Comparison of ENCODE assay signal across 8 mouse cellular contexts in genomic region chr8:105727397-105728124, GRCm38 (mm10). TPM values are rescaled to one million over a fixed set of nuclear protein-coding genes. Genes with fewer than 3 reads are reported as not detected.
DNase-seq lines count a peak whose midpoint lies in the region; ATAC-seq and TF ChIP-seq lines count a peak whose summit lies in the region.

No protein-coding gene starts in this region.

- WGBS in midbrain, embryonic 12.5 days, result 90% methylated on average over 18 of the region's 18 CpGs
- 90% methylated on average over 18 of the region's 18 CpGs for WGBS in midbrain, embryonic 11.5 days
- 73% methylated on average over 18 of the region's 18 CpGs for WGBS in kidney, postnatal 0 days
- WGBS in hindbrain, embryonic 10.5 days, result 89% methylated on average over 18 of the region's 18 CpGs

- no peaks in the 10 kb centered on the region for H3K9me3 ChIP-seq in midbrain, embryonic 12.5 days
- no peaks in the 10 kb centered on the region for H3K9me3 ChIP-seq in midbrain, embryonic 11.5 days (ENCODE audit: control insufficient read depth, low read length)
- no peaks in the 10 kb centered on the region for H3K9me3 ChIP-seq in kidney, postnatal 0 days (replicated peaks; ENCODE audit: low read length)
- H3K9me3 ChIP-seq in hindbrain, embryonic 10.5 days, result no peaks in the 10 kb centered on the region

- H3K4me3 ChIP-seq in midbrain, embryonic 12.5 days, result no peak overlapping the region
- H3K4me3 ChIP-seq in midbrain, embryonic 11.5 days (ENCODE audit: low read depth, low read length), result no peak overlapping the region
- no peak overlapping the region for H3K4me3 ChIP-seq in kidney, postnatal 0 days (replicated peaks; ENCODE audit: low read depth, low read length)
- H3K4me3 ChIP-seq in hindbrain, embryonic 10.5 days, result no peak overlapping the region

- H3K9ac ChIP-seq in midbrain, embryonic 12.5 days (replicated peaks), result 0 out of 2 replicates have a peak overlapping the region, but pooled peaks have one; percentile 24
- no peak overlapping the region for H3K9ac ChIP-seq in midbrain, embryonic 11.5 days (ENCODE audit: low read length)
- H3K9ac ChIP-seq in kidney, postnatal 0 days (ENCODE audit: low read depth, low read length), result no peak overlapping the region

- DNase-seq in midbrain, embryonic 11.5 days (ENCODE audit: low spot score, missing footprints), result no peak
- DNase-seq in heart, adult 11 months, result peak; percentile 99
- DNase-seq in kidney, postnatal 0 days (ENCODE audit: low spot score), result peak; percentile 57
- DNase-seq in lung, postnatal 36 days, result peak; percentile 88
- DNase-seq in c-Kit-positive CD71-positive TER-119-positive erythroid progenitor cells, embryonic 14.5 days (ENCODE audit: low spot score), result no peak
- DNase-seq in cerebellum, postnatal 25 days, result no peak
- no peak for DNase-seq in hindbrain, embryonic 10.5 days (ENCODE audit: low spot score)

- H3K36me3 ChIP-seq in midbrain, embryonic 12.5 days, result peaks cover 42% of the 10 kb centered on the region
- peaks cover 3% of the 10 kb centered on the region; the same call in 1 of the 2 replicates for H3K36me3 ChIP-seq in midbrain, embryonic 11.5 days (ENCODE audit: control insufficient read depth, insufficient read depth, low read length)
- peaks cover 8% of the 10 kb centered on the region; the same call in 1 of the 2 replicates for H3K36me3 ChIP-seq in kidney, postnatal 0 days (ENCODE audit: insufficient read depth, low read length)
- H3K36me3 ChIP-seq in hindbrain, embryonic 10.5 days, result peaks cover 53% of the 10 kb centered on the region

- no peak overlapping the region for H3K27ac ChIP-seq in midbrain, embryonic 12.5 days (replicated peaks)
- H3K27ac ChIP-seq in midbrain, embryonic 11.5 days (ENCODE audit: low read depth, low read length), result no peak overlapping the region
- H3K27ac ChIP-seq in kidney, postnatal 0 days, result peak overlapping the region; percentile 50
- no peak overlapping the region for H3K27ac ChIP-seq in hindbrain, embryonic 10.5 days

- no peak overlapping the region for H3K4me2 ChIP-seq in midbrain, embryonic 12.5 days (replicated peaks)
- no peak overlapping the region for H3K4me2 ChIP-seq in midbrain, embryonic 11.5 days
- H3K4me2 ChIP-seq in kidney, postnatal 0 days (ENCODE audit: low read length), result no peak overlapping the region

- no peaks in the 10 kb centered on the region for H3K27me3 ChIP-seq in midbrain, embryonic 12.5 days
- H3K27me3 ChIP-seq in midbrain, embryonic 11.5 days (ENCODE audit: control insufficient read depth, insufficient read depth, low read length), result no peaks in the 10 kb centered on the region
- no peaks in the 10 kb centered on the region for H3K27me3 ChIP-seq in kidney, postnatal 0 days (ENCODE audit: insufficient read depth, low read length)
- no peaks in the 10 kb centered on the region for H3K27me3 ChIP-seq in hindbrain, embryonic 10.5 days (ENCODE audit: insufficient read depth, poor library complexity, severe bottlenecking)

- no peaks in the 10 kb centered on the region for H3K4me1 ChIP-seq in midbrain, embryonic 12.5 days
- no peaks in the 10 kb centered on the region for H3K4me1 ChIP-seq in midbrain, embryonic 11.5 days (ENCODE audit: control insufficient read depth, insufficient read depth, low read length)
- 0 out of 2 replicates have a peak, but pooled peaks cover 4% of the 10 kb centered on the region for H3K4me1 ChIP-seq in kidney, postnatal 0 days (replicated peaks; ENCODE audit: insufficient read depth, low read length)
- H3K4me1 ChIP-seq in hindbrain, embryonic 10.5 days (replicated peaks), result no peaks in the 10 kb centered on the region

- no peak for ATAC-seq in midbrain, embryonic 12.5 days (ENCODE audit: low FRiP score, low read depth)
- ATAC-seq in midbrain, embryonic 11.5 days (ENCODE audit: low FRiP score), result no peak
- peak; percentile 49; the same call in 1 of the 2 replicates for ATAC-seq in kidney, postnatal 0 days (replicated peaks; ENCODE audit: low FRiP score, low read depth)

- no peak for TF ChIP-seq CTCF in kidney, postnatal 0 days (IDR thresholded peaks at IDR 0.05; ENCODE audit: low read depth)

RNA-seq across cellular contexts. Expression of gene Enkd1, which starts 19.6 kb away (rescaled TPM):
- polyA plus RNA-seq in midbrain, embryonic 12.5 days (2016; fragmentation: Nextera tagmentation; extraction: Ambion mirVana), result 28.6 and 32.6 TPM in 2 replicates
- polyA plus RNA-seq in midbrain, embryonic 11.5 days (2014; fragmentation: Nextera tagmentation; extraction: Ambion mirVana), result 33.7 and 33.9 TPM in 2 replicates
- 14.6 and 17.8 TPM in 2 replicates for polyA plus RNA-seq in kidney, postnatal 0 days (2015; fragmentation: Nextera tagmentation; extraction: Ambion mirVana)
- 40.7 and 44.6 TPM in 2 replicates for polyA plus RNA-seq in hindbrain, embryonic 10.5 days (2016; fragmentation: Nextera tagmentation; extraction: Ambion mirVana)

RNA-seq across cellular contexts. Expression of gene 4933405L10Rik, which starts 20.1 kb away (rescaled TPM):
- 0.27 TPM in 1 of 2 replicates, not detected in the other for polyA plus RNA-seq in midbrain, embryonic 12.5 days (2016; fragmentation: Nextera tagmentation; extraction: Ambion mirVana)
- not detected in 2 replicates for polyA plus RNA-seq in midbrain, embryonic 11.5 days (2014; fragmentation: Nextera tagmentation; extraction: Ambion mirVana)
- polyA plus RNA-seq in kidney, postnatal 0 days (2015; fragmentation: Nextera tagmentation; extraction: Ambion mirVana), result 0.11 TPM in 1 of 2 replicates, not detected in the other
- polyA plus RNA-seq in hindbrain, embryonic 10.5 days (2016; fragmentation: Nextera tagmentation; extraction: Ambion mirVana), result 0.14 TPM in 1 of 2 replicates, not detected in the other

RNA-seq across cellular contexts. Expression of gene Pard6a, which starts 26.6 kb away (rescaled TPM):
- polyA plus RNA-seq in midbrain, embryonic 12.5 days (2016; fragmentation: Nextera tagmentation; extraction: Ambion mirVana), result 31.7 and 32.7 TPM in 2 replicates
- 22.2 and 26.2 TPM in 2 replicates for polyA plus RNA-seq in midbrain, embryonic 11.5 days (2014; fragmentation: Nextera tagmentation; extraction: Ambion mirVana)
- 18.7 and 19.6 TPM in 2 replicates for polyA plus RNA-seq in kidney, postnatal 0 days (2015; fragmentation: Nextera tagmentation; extraction: Ambion mirVana)
- polyA plus RNA-seq in hindbrain, embryonic 10.5 days (2016; fragmentation: Nextera tagmentation; extraction: Ambion mirVana), result 23.3 and 32.2 TPM in 2 replicates

RNA-seq across cellular contexts. Expression of gene Acd, which starts 26.7 kb away (rescaled TPM):
- polyA plus RNA-seq in midbrain, embryonic 12.5 days (2016; fragmentation: Nextera tagmentation; extraction: Ambion mirVana), result 82.8 and 89.5 TPM in 2 replicates
- 63.2 and 66.8 TPM in 2 replicates for polyA plus RNA-seq in midbrain, embryonic 11.5 days (2014; fragmentation: Nextera tagmentation; extraction: Ambion mirVana)
- polyA plus RNA-seq in kidney, postnatal 0 days (2015; fragmentation: Nextera tagmentation; extraction: Ambion mirVana), result 51.2 and 53.4 TPM in 2 replicates
- 81.3 and 92.6 TPM in 2 replicates for polyA plus RNA-seq in hindbrain, embryonic 10.5 days (2016; fragmentation: Nextera tagmentation; extraction: Ambion mirVana)

RNA-seq across cellular contexts. Expression of gene Gfod2, which starts 30.9 kb away (rescaled TPM):
- polyA plus RNA-seq in midbrain, embryonic 12.5 days (2016; fragmentation: Nextera tagmentation; extraction: Ambion mirVana), result 52.9 and 58.8 TPM in 2 replicates
- 36.5 and 38.8 TPM in 2 replicates for polyA plus RNA-seq in midbrain, embryonic 11.5 days (2014; fragmentation: Nextera tagmentation; extraction: Ambion mirVana)
- polyA plus RNA-seq in kidney, postnatal 0 days (2015; fragmentation: Nextera tagmentation; extraction: Ambion mirVana), result 19.2 and 21.0 TPM in 2 replicates
- polyA plus RNA-seq in hindbrain, embryonic 10.5 days (2016; fragmentation: Nextera tagmentation; extraction: Ambion mirVana), result 36.8 and 49.8 TPM in 2 replicates

Comparison
In these comparisons a context has a peak if more than half of its experiments do, and no peak if none do; other contexts are left out.
1. DNase-seq: peak in heart, adult 11 months (single experiment), kidney, postnatal 0 days (single experiment) and lung, postnatal 36 days (single experiment); none in midbrain, embryonic 11.5 days (single experiment), c-Kit-positive CD71-positive TER-119-positive erythroid progenitor cells, embryonic 14.5 days (single experiment), cerebellum, postnatal 25 days (0 of 2) and hindbrain, embryonic 10.5 days (single experiment).